Comparison of ENCODE assay signal across 8 mouse cellular contexts in genomic region chr17:6399281-6400096, GRCm38 (mm10). TPM values are rescaled to one million over a fixed set of nuclear protein-coding genes. Genes with fewer than 3 reads are reported as not detected.
DNase-seq lines count a peak whose midpoint lies in the region; ATAC-seq lines count a peak whose summit lies in the region.
"Not testable (repeated sequence)": the region's sequence is repeated elsewhere in the genome, so short reads cannot be mapped to it uniquely, and the experiment has no call there.

No protein-coding gene starts in this region.

- not testable (repeated sequence) for H3K9ac ChIP-seq in heart, embryonic 12.5 days; intestine, embryonic 16.5 days (ENCODE audit: low read depth, low read length); limb, embryonic 13.5 days; midbrain, embryonic 12.5 days (replicated peaks)

- ATAC-seq in heart, embryonic 12.5 days (ENCODE audit: insufficient number of reproducible peaks, low FRiP score): peak; percentile 37; the same call in 1 of the 2 replicates
- peak; percentile 80 for ATAC-seq in intestine, embryonic 16.5 days
- peak; percentile 76 for ATAC-seq in limb, embryonic 13.5 days (ENCODE audit: low FRiP score, low read depth)
- ATAC-seq in midbrain, embryonic 12.5 days (ENCODE audit: low FRiP score, low read depth): peak; percentile 96

- peak; percentile 73 to 82 for DNase-seq in cerebellum, postnatal 10 days
- peak; percentile 72 for DNase-seq in forebrain, embryonic 10.5 days (ENCODE audit: extremely low spot score, low spot score)
- peak; percentile 86 for DNase-seq in retina, postnatal 1 day
- DNase-seq in yolk sac, embryonic 10.5 days (ENCODE audit: low spot score): peak; percentile 3

- not testable (repeated sequence) for H3K27me3 ChIP-seq in forebrain, embryonic 10.5 days (ENCODE audit: poor library complexity, severe bottlenecking); heart, embryonic 12.5 days (replicated peaks); intestine, embryonic 16.5 days (replicated peaks; ENCODE audit: control insufficient read depth, insufficient read depth, low read length); limb, embryonic 13.5 days; midbrain, embryonic 12.5 days

- H3K27ac ChIP-seq in forebrain, embryonic 10.5 days: peak overlapping the region; percentile 84
- not testable (repeated sequence) for H3K27ac ChIP-seq in heart, embryonic 12.5 days (ENCODE audit: poor library complexity, severe bottlenecking); intestine, embryonic 16.5 days (ENCODE audit: low read length); limb, embryonic 13.5 days
- H3K27ac ChIP-seq in midbrain, embryonic 12.5 days (replicated peaks): peak overlapping the region; percentile 89

- H3K36me3 ChIP-seq in forebrain, embryonic 10.5 days (replicated peaks); heart, embryonic 12.5 days; intestine, embryonic 16.5 days (ENCODE audit: control insufficient read depth, insufficient read depth, low read length); limb, embryonic 13.5 days; midbrain, embryonic 12.5 days: not testable (repeated sequence)

- peaks cover 13% of the 10 kb centered on the region for H3K4me1 ChIP-seq in forebrain, embryonic 10.5 days
- H3K4me1 ChIP-seq in heart, embryonic 12.5 days (replicated peaks): peaks cover 11% of the 10 kb centered on the region
- H3K4me1 ChIP-seq in intestine, embryonic 16.5 days (ENCODE audit: control insufficient read depth, insufficient read depth, low read length); limb, embryonic 13.5 days; midbrain, embryonic 12.5 days: not testable (repeated sequence)

- WGBS in forebrain, embryonic 10.5 days: 25% methylated on average over 8 of the region's 13 CpGs
- WGBS in heart, embryonic 12.5 days: 28% methylated on average over 9 of the region's 13 CpGs
- 41% methylated on average over 7 of the region's 13 CpGs for WGBS in intestine, embryonic 16.5 days
- WGBS in limb, embryonic 13.5 days: 21% methylated on average over 8 of the region's 13 CpGs
- 13% methylated on average over 8 of the region's 13 CpGs for WGBS in midbrain, embryonic 12.5 days

- not testable (repeated sequence) for H3K4me3 ChIP-seq in forebrain, embryonic 10.5 days; heart, embryonic 12.5 days; intestine, embryonic 16.5 days (ENCODE audit: low read length); limb, embryonic 13.5 days; midbrain, embryonic 12.5 days

- H3K4me2 ChIP-seq in heart, embryonic 12.5 days; intestine, embryonic 16.5 days (ENCODE audit: low read depth, low read length); limb, embryonic 13.5 days (replicated peaks): not testable (repeated sequence)
- 0 out of 2 replicates have a peak overlapping the region, but pooled peaks have one; percentile 1 for H3K4me2 ChIP-seq in midbrain, embryonic 12.5 days (replicated peaks)

- H3K9me3 ChIP-seq in forebrain, embryonic 10.5 days; heart, embryonic 12.5 days (replicated peaks); intestine, embryonic 16.5 days (ENCODE audit: control insufficient read depth, low read length); limb, embryonic 13.5 days; midbrain, embryonic 12.5 days: not testable (repeated sequence)

RNA-seq across cellular contexts. Expression of gene Dynlt1b, which starts 30.4 kb away (rescaled TPM):
- 464 and 482 TPM in 2 replicates for polyA plus RNA-seq in forebrain, embryonic 10.5 days (2016; fragmentation: Nextera tagmentation; extraction: Ambion mirVana)
- 418 and 422 TPM in 2 replicates for polyA plus RNA-seq in heart, embryonic 12.5 days (2016; fragmentation: Nextera tagmentation; extraction: Ambion mirVana)
- polyA plus RNA-seq in intestine, embryonic 16.5 days (2015; fragmentation: Nextera tagmentation; extraction: Ambion mirVana): 546 and 548 TPM in 2 replicates
- polyA plus RNA-seq in limb, embryonic 13.5 days (2015; fragmentation: Nextera tagmentation; extraction: Ambion mirVana): 478 and 527 TPM in 2 replicates
- polyA plus RNA-seq in midbrain, embryonic 12.5 days (2016; fragmentation: Nextera tagmentation; extraction: Ambion mirVana): 776 and 817 TPM in 2 replicates

Comparison
In these comparisons a context has a peak if more than half of its experiments do, and no peak if none do; other contexts are left out.
1. DNase-seq: peak in every context shown above with its lines; median percentile 86 in retina, postnatal 1 day; 78 in cerebellum, postnatal 10 days; 72 in forebrain, embryonic 10.5 days; 3 in yolk sac, embryonic 10.5 days.
2. ATAC-seq: peak in every context shown above with its lines; median percentile 96 in midbrain, embryonic 12.5 days; 80 in intestine, embryonic 16.5 days; 76 in limb, embryonic 13.5 days; 37 in heart, embryonic 12.5 days.